Mouse (Mus musculus) heart, postnatal 0 days (tissue): Measurements from ENCODE around the gene Cfap298. TPM values are rescaled to one million over a fixed set of nuclear protein-coding genes. Genes with fewer than 3 reads are reported as not detected.

Experiments used
- ATAC-seq: fragments of 200-750 bp; cut with Nextera tagmentation; 2 replicates; pipeline ENCODE4 v1.8.0; 2017; ENCODE audit warnings: low read depth, moderate number of reproducible peaks, moderate library complexity; ENCODE audit not compliant: insufficient read depth
- DNase-seq: peaks from one replicate; pipeline ENCODE4 v3.0.0-alpha.2; 2016; ENCODE audit warnings: low spot score
- H3K27ac ChIP-seq: fragments of 300-500 bp; sonication (generic); 2 replicates; pipeline ENCODE4 v1.5.1; 2014; ENCODE audit warnings: low read depth, mild to moderate bottlenecking
- H3K27me3 ChIP-seq: fragments of 300-500 bp; sonication (generic); 2 replicates; pipeline ENCODE4 v1.6.1; 2014; ENCODE audit warnings: low read length, mixed read lengths; ENCODE audit not compliant: control insufficient read depth, insufficient read depth
- H3K36me3 ChIP-seq: fragments of 300-500 bp; sonication (generic); replicated peaks from 2 replicates; pipeline ENCODE4 v1.6.1; 2014; ENCODE audit warnings: low read length, mixed read lengths; ENCODE audit not compliant: control insufficient read depth, insufficient read depth
- H3K4me1 ChIP-seq: fragments of 300-500 bp; sonication (generic); 2 replicates; pipeline ENCODE4 v1.6.1; 2014; ENCODE audit warnings: antibody characterized with exemption; ENCODE audit not compliant: control insufficient read depth, insufficient read depth
- H3K4me2 ChIP-seq: fragments of 300-500 bp; sonication (generic); 2 replicates; pipeline ENCODE4 v1.6.1; 2014; ENCODE audit warnings: low read depth, mild to moderate bottlenecking, low read length, moderate library complexity
- H3K4me3 ChIP-seq: fragments of 300-500 bp; sonication (generic); 2 replicates; pipeline ENCODE4 v1.5.1; 2014; ENCODE audit warnings: low read depth, low read length
- H3K9ac ChIP-seq: fragments of 300-500 bp; sonication (generic); replicated peaks from 2 replicates; pipeline ENCODE4 v1.6.1; 2014; ENCODE audit warnings: low read depth, low read length, mixed read lengths
- H3K9me3 ChIP-seq: fragments of 300-500 bp; sonication (generic); replicated peaks from 2 replicates; pipeline ENCODE4 v1.6.1; 2016; ENCODE audit warnings: low read length; ENCODE audit not compliant: control insufficient read depth
- CTCF ChIP-seq: IDR thresholded peaks from 2 replicates; pipeline ENCODE4 v1.5.1; 2016; ENCODE audit warnings: antibody characterized with exemption, control low read depth, low read depth
- EP300 ChIP-seq: IDR thresholded peaks from 2 replicates; pipeline ENCODE4 v1.6.1; 2016; ENCODE audit warnings: antibody characterized with exemption, low read depth
- WGBS: fragments of 180-500 bp; shearing (Covaris S2); extraction: QIAGEN DNeasy Blood & Tissue Kit; methylation state at CpG from one replicate; pipeline ENCODE4 v1.1.7; 2014; 5-methylcytosine and 5-hydroxymethylcytosine counted together
- polyA plus RNA-seq: library from polyadenylated mRNA; unstranded; fragments of >200 nt; fragmentation: Nextera tagmentation; extraction: Ambion mirVana; gene quantifications from 2 replicates; pipeline ENCODE4 v1.2.1, GENCODE M21; 2015
- total RNA-seq: library from RNA; depleted of rRNA; stranded (reverse); fragments of >200 nt; gene quantifications from 2 replicates; pipeline ENCODE4 v1.2.3, GENCODE M21; 2014; ENCODE audit warnings: low replicate concordance

The Cfap298 gene
- total and polyA plus RNA-seq, 2 experiments from 2014 or later = 22.1 to 39.6 TPM

GRCm38 (mm10) chr16:90927446-90927845, 7.5 kb downstream of the Cfap298 start:
- Histone ChIP-seq H3K9ac (no peak overlapping the region), H3K27me3 (no peaks in the 10 kb centered on the region), H3K36me3 (peaks cover 18% of the 10 kb centered on the region; the same call in 1 of the 2 replicates), H3K4me3 (no peak overlapping the region), H3K9me3 (no peaks in the 10 kb centered on the region), H3K4me2 (no peak overlapping the region), H3K27ac (no peak overlapping the region), H3K4me1 (peaks cover 7% of the 10 kb centered on the region; the same call in 1 of the 2 replicates)
- no peak for TF ChIP-seq CTCF
- no peak for TF ChIP-seq EP300
- WGBS = 77% methylated on average over 4 of the region's 4 CpGs
- ATAC-seq (no peak), DNase-seq (no peak)

- H3K9ac ChIP-seq = no peak overlapping the region
- no peaks in the 10 kb centered on the region for H3K9me3 ChIP-seq
- no peak overlapping the region for H3K4me2 ChIP-seq
- no peak for TF ChIP-seq EP300
- peak; percentile 94 for TF ChIP-seq CTCF
- 16% methylated on average over 5 of the region's 5 CpGs for WGBS
- peaks cover 12% of the 10 kb centered on the region; the same call in 1 of the 2 replicates for H3K36me3 ChIP-seq
- ATAC-seq (peak; percentile 61), DNase-seq (peak; percentile 76)
- no peak overlapping the region for H3K27ac ChIP-seq
- peaks cover 10% of the 10 kb centered on the region; the same call in 1 of the 2 replicates for H3K4me1 ChIP-seq
- no peak overlapping the region for H3K4me3 ChIP-seq
- H3K27me3 ChIP-seq = no peaks in the 10 kb centered on the region
Observed at GRCm38 (mm10) chr16:90925461-90925860, 9.5 kb downstream of the Cfap298 start.

GRCm38 (mm10) chr16:90924606-90925370, 10.1 kb downstream of the Cfap298 start:
- no peak for TF ChIP-seq CTCF
- TF ChIP-seq EP300 = no peak
- Histone ChIP-seq H3K4me3 (no peak overlapping the region), H3K27me3 (no peaks in the 10 kb centered on the region), H3K4me2 (no peak overlapping the region), H3K9ac (no peak overlapping the region), H3K9me3 (no peaks in the 10 kb centered on the region), H3K36me3 (peaks cover 9% of the 10 kb centered on the region; the same call in 1 of the 2 replicates), H3K27ac (peak overlapping the region; percentile 56), H3K4me1 (peaks cover 10% of the 10 kb centered on the region; the same call in 1 of the 2 replicates)
- 72% methylated on average over 13 of the region's 13 CpGs for WGBS
- ATAC-seq (peak; percentile 50), DNase-seq (peak; percentile 46)

- H3K4me3 ChIP-seq = no peak overlapping the region
- WGBS = 22% methylated on average over 10 of the region's 10 CpGs
- H3K27ac ChIP-seq = no peak overlapping the region
- H3K9ac ChIP-seq = no peak overlapping the region
- H3K36me3 ChIP-seq = 0 out of 2 replicates have a peak, but pooled peaks cover 2% of the 10 kb centered on the region
- H3K27me3 ChIP-seq = no peaks in the 10 kb centered on the region
- H3K9me3 ChIP-seq = peaks cover 8% of the 10 kb centered on the region; the same call in 1 of the 2 replicates
- peaks cover 10% of the 10 kb centered on the region; the same call in 1 of the 2 replicates for H3K4me1 ChIP-seq
- peak; percentile 82 for TF ChIP-seq EP300
- TF ChIP-seq CTCF = no peak
- ATAC-seq = peak; percentile 83
- H3K4me2 ChIP-seq = no peak overlapping the region
- peak; percentile 69 for DNase-seq
Observed at GRCm38 (mm10) chr16:90921471-90922159, 13.3 kb downstream of the Cfap298 start.

- H3K4me1 ChIP-seq = 0 out of 2 replicates have a peak, but pooled peaks cover 3% of the 10 kb centered on the region
- 80% methylated on average over 8 of the region's 8 CpGs for WGBS
- no peak overlapping the region for H3K4me3 ChIP-seq
- peaks cover 8% of the 10 kb centered on the region; the same call in 1 of the 2 replicates for H3K9me3 ChIP-seq
- DNase-seq = no peak
- H3K27me3 ChIP-seq = no peaks in the 10 kb centered on the region
- no peaks in the 10 kb centered on the region for H3K36me3 ChIP-seq
- no peak for ATAC-seq
- H3K9ac ChIP-seq = no peak overlapping the region
- no peak for TF ChIP-seq CTCF
- TF ChIP-seq EP300 = no peak
- no peak overlapping the region for H3K27ac ChIP-seq
- no peak overlapping the region for H3K4me2 ChIP-seq
Observed at GRCm38 (mm10) chr16:90917156-90917555, 17.8 kb downstream of the Cfap298 start.
